Mouse (Mus musculus): ENCODE results near the gene Thsd7b. TPM values are rescaled to one million over a fixed set of nuclear protein-coding genes. Genes with fewer than 3 reads are reported as not detected.
"Not testable (repeated sequence)": the region's sequence is repeated elsewhere in the genome, so short reads cannot be mapped to it uniquely, and the experiment has no call there.

Thsd7b gene
- polyA plus RNA-seq, 1 experiment from 2014 or later = 0.45 TPM

GRCm38 (mm10) chr1:129600933-129601332 is 327.8 kb downstream of the Thsd7b start:
- no peaks in the 10 kb centered on the region for H3K27me3 ChIP-seq (replicated peaks; ENCODE audit: control insufficient read depth, insufficient read depth, low read length)
- no peak overlapping the region for H3K27ac ChIP-seq (ENCODE audit: low read length)
- ATAC-seq = no peak
- no peaks in the 10 kb centered on the region for H3K9me3 ChIP-seq (ENCODE audit: control insufficient read depth, low read length)
- H3K4me1 ChIP-seq (ENCODE audit: control insufficient read depth, insufficient read depth, low read length) = no peaks in the 10 kb centered on the region
- H3K4me2 ChIP-seq (ENCODE audit: low read depth, low read length) = no peak overlapping the region
- no peaks in the 10 kb centered on the region for H3K36me3 ChIP-seq (ENCODE audit: control insufficient read depth, insufficient read depth, low read length)
- H3K9ac ChIP-seq (ENCODE audit: low read depth, low read length) = no peak overlapping the region
- no peak overlapping the region for H3K4me3 ChIP-seq (ENCODE audit: low read length)

GRCm38 (mm10) chr1:129602284-129602683 is 329.2 kb downstream of the Thsd7b start:
- ATAC-seq = no peak
- Histone ChIP-seq H3K27ac (ENCODE audit: low read length) (no peak overlapping the region), H3K4me1 (ENCODE audit: control insufficient read depth, insufficient read depth, low read length) (no peaks in the 10 kb centered on the region)

GRCm38 (mm10) chr1:129608395-129608794 is 335.3 kb downstream of the Thsd7b start:
- no peaks in the 10 kb centered on the region for H3K36me3 ChIP-seq (ENCODE audit: control insufficient read depth, insufficient read depth, low read length)
- no peak overlapping the region for H3K4me2 ChIP-seq (ENCODE audit: low read depth, low read length)
- WGBS = 69% methylated on average over 3 of the region's 3 CpGs
- H3K27me3 ChIP-seq (replicated peaks; ENCODE audit: control insufficient read depth, insufficient read depth, low read length) = no peaks in the 10 kb centered on the region
- no peak overlapping the region for H3K27ac ChIP-seq (ENCODE audit: low read length)
- no peaks in the 10 kb centered on the region for H3K9me3 ChIP-seq (ENCODE audit: control insufficient read depth, low read length)
- no peak for ATAC-seq
- H3K4me1 ChIP-seq (ENCODE audit: control insufficient read depth, insufficient read depth, low read length) = no peaks in the 10 kb centered on the region
- no peak overlapping the region for H3K9ac ChIP-seq (ENCODE audit: low read depth, low read length)
- no peak overlapping the region for H3K4me3 ChIP-seq (ENCODE audit: low read length)

More at GRCm38 (mm10) chr1:129602284-129602683, 329.2 kb downstream of the Thsd7b start:
- Histone ChIP-seq H3K9ac (ENCODE audit: low read depth, low read length) (no peak overlapping the region), H3K36me3 (ENCODE audit: control insufficient read depth, insufficient read depth, low read length) (no peaks in the 10 kb centered on the region), H3K4me2 (ENCODE audit: low read depth, low read length) (no peak overlapping the region), H3K27me3 (replicated peaks; ENCODE audit: control insufficient read depth, insufficient read depth, low read length) (no peaks in the 10 kb centered on the region), H3K9me3 (ENCODE audit: control insufficient read depth, low read length) (no peaks in the 10 kb centered on the region), H3K4me3 (ENCODE audit: low read length) (no peak overlapping the region)

GRCm38 (mm10) chr1:129616080-129616479 is 343.0 kb downstream of the Thsd7b start:
- Histone ChIP-seq H3K27me3 (replicated peaks; ENCODE audit: control insufficient read depth, insufficient read depth, low read length) (no peaks in the 10 kb centered on the region), H3K4me1 (ENCODE audit: control insufficient read depth, insufficient read depth, low read length) (no peaks in the 10 kb centered on the region), H3K9ac (ENCODE audit: low read depth, low read length) (no peak overlapping the region), H3K9me3 (ENCODE audit: control insufficient read depth, low read length) (no peaks in the 10 kb centered on the region), H3K27ac (ENCODE audit: low read length) (no peak overlapping the region), H3K4me3 (ENCODE audit: low read length) (no peak overlapping the region), H3K4me2 (ENCODE audit: low read depth, low read length) (no peak overlapping the region), H3K36me3 (ENCODE audit: control insufficient read depth, insufficient read depth, low read length) (no peaks in the 10 kb centered on the region)
- no peak for ATAC-seq
- WGBS = 61% methylated on average over 1 of the region's 1 CpGs

- H3K9me3 ChIP-seq (ENCODE audit: control insufficient read depth, low read length) = no peaks in the 10 kb centered on the region
- no peak overlapping the region for H3K4me2 ChIP-seq (ENCODE audit: low read depth, low read length)
- no peaks in the 10 kb centered on the region for H3K4me1 ChIP-seq (ENCODE audit: control insufficient read depth, insufficient read depth, low read length)
- ATAC-seq = no peak
- H3K27me3 ChIP-seq (replicated peaks; ENCODE audit: control insufficient read depth, insufficient read depth, low read length) = no peaks in the 10 kb centered on the region
- 81% methylated on average over 7 of the region's 7 CpGs for WGBS
- no peak overlapping the region for H3K4me3 ChIP-seq (ENCODE audit: low read length)
- no peak overlapping the region for H3K27ac ChIP-seq (ENCODE audit: low read length)
- no peaks in the 10 kb centered on the region for H3K36me3 ChIP-seq (ENCODE audit: control insufficient read depth, insufficient read depth, low read length)
- H3K9ac ChIP-seq (ENCODE audit: low read depth, low read length) = no peak overlapping the region
These were observed 346.6 kb downstream of the Thsd7b start for GRCm38 (mm10) chr1:129619440-129620301.

- no peaks in the 10 kb centered on the region for H3K4me1 ChIP-seq (ENCODE audit: control insufficient read depth, insufficient read depth, low read length)
- no peak overlapping the region for H3K4me2 ChIP-seq (ENCODE audit: low read depth, low read length)
- no peaks in the 10 kb centered on the region for H3K9me3 ChIP-seq (ENCODE audit: control insufficient read depth, low read length)
- WGBS = 76% methylated on average over 6 of the region's 6 CpGs
- no peak overlapping the region for H3K4me3 ChIP-seq (ENCODE audit: low read length)
- H3K27ac ChIP-seq (ENCODE audit: low read length) = no peak overlapping the region
- no peaks in the 10 kb centered on the region for H3K27me3 ChIP-seq (replicated peaks; ENCODE audit: control insufficient read depth, insufficient read depth, low read length)
- no peaks in the 10 kb centered on the region for H3K36me3 ChIP-seq (ENCODE audit: control insufficient read depth, insufficient read depth, low read length)
- no peak overlapping the region for H3K9ac ChIP-seq (ENCODE audit: low read depth, low read length)
- ATAC-seq = no peak
These were observed 351.4 kb downstream of the Thsd7b start for GRCm38 (mm10) chr1:129624519-129624918.

- H3K9me3 ChIP-seq (ENCODE audit: control insufficient read depth, low read length) = no peaks in the 10 kb centered on the region
- no peak overlapping the region for H3K27ac ChIP-seq (ENCODE audit: low read length)
- ATAC-seq = no peak
- H3K4me1 ChIP-seq (ENCODE audit: control insufficient read depth, insufficient read depth, low read length) = no peaks in the 10 kb centered on the region
- no peak overlapping the region for H3K4me3 ChIP-seq (ENCODE audit: low read length)
- WGBS = 84% methylated on average over 4 of the region's 4 CpGs
- no peaks in the 10 kb centered on the region for H3K36me3 ChIP-seq (ENCODE audit: control insufficient read depth, insufficient read depth, low read length)
- H3K9ac ChIP-seq (ENCODE audit: low read depth, low read length) = no peak overlapping the region
- no peaks in the 10 kb centered on the region for H3K27me3 ChIP-seq (replicated peaks; ENCODE audit: control insufficient read depth, insufficient read depth, low read length)
- H3K4me2 ChIP-seq (ENCODE audit: low read depth, low read length) = no peak overlapping the region
These were observed 362.0 kb downstream of the Thsd7b start for GRCm38 (mm10) chr1:129635146-129635545.

- H3K9me3 ChIP-seq (ENCODE audit: control insufficient read depth, low read length) = no peaks in the 10 kb centered on the region
- 75% methylated on average over 8 of the region's 8 CpGs for WGBS
- ATAC-seq = no peak
- no peaks in the 10 kb centered on the region for H3K36me3 ChIP-seq (ENCODE audit: control insufficient read depth, insufficient read depth, low read length)
- H3K4me3 ChIP-seq (ENCODE audit: low read length) = no peak overlapping the region
- no peaks in the 10 kb centered on the region for H3K27me3 ChIP-seq (replicated peaks; ENCODE audit: control insufficient read depth, insufficient read depth, low read length)
- H3K27ac ChIP-seq (ENCODE audit: low read length) = no peak overlapping the region
- H3K4me1 ChIP-seq (ENCODE audit: control insufficient read depth, insufficient read depth, low read length) = no peaks in the 10 kb centered on the region
- H3K4me2 ChIP-seq (ENCODE audit: low read depth, low read length) = no peak overlapping the region
- H3K9ac ChIP-seq (ENCODE audit: low read depth, low read length) = no peak overlapping the region
These were observed 371.3 kb downstream of the Thsd7b start for GRCm38 (mm10) chr1:129644252-129644861.

- not testable (repeated sequence) for ATAC-seq; H3K4me2 ChIP-seq (ENCODE audit: low read depth, low read length); H3K9ac ChIP-seq (ENCODE audit: low read depth, low read length); H3K27me3 ChIP-seq (replicated peaks; ENCODE audit: control insufficient read depth, insufficient read depth, low read length); H3K27ac ChIP-seq (ENCODE audit: low read length); H3K9me3 ChIP-seq (ENCODE audit: control insufficient read depth, low read length); H3K4me3 ChIP-seq (ENCODE audit: low read length); H3K36me3 ChIP-seq (ENCODE audit: control insufficient read depth, insufficient read depth, low read length); H3K4me1 ChIP-seq (ENCODE audit: control insufficient read depth, insufficient read depth, low read length)
- WGBS = 88% methylated on average over 6 of the region's 6 CpGs
These were observed 378.3 kb downstream of the Thsd7b start for GRCm38 (mm10) chr1:129651448-129651847.
